Mouse (Mus musculus): ENCODE measurements around the gene Kdelr1.

DNA sequence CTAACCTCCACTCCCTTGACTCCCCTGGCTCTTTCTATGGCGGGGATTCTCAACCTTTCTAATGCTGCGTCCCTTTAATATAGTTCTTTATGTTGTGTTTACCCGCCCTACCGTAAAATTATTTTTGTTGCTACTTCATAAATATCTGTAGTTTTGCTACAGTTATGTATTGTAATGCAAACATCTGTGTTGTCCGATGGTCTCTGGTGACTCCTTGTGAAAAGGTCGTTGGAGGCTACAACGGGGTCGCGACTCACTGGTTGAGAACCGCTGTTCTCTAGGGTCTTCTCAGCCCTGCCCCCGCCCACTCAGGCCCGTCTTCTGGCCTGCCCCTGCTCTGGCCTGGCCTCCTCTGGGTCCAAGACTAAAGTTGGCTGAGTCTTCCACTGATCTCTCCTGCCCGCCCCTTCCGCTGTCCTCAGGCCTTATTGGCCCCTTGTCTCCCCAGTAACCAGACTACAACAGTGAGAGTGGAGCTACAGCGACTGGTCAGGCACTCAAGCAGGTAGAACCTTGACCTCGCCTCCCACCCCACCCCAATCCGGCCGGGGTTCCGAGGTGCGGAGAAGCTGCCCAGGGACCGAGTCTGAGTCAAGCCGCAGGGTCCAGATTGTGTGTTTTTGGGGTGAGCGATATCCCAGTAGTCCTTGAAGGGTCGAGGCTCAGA lies 51.3 kb downstream of the Kdelr1 start, which contains the start of gene Ccdc114:
- no peak for TF ChIP-seq CTCF (IDR thresholded peaks at IDR 0.05; ENCODE audit: low read depth)
- no peak for TF ChIP-seq EP300 (IDR thresholded peaks at IDR 0.05; ENCODE audit: low read depth)

All from heart, postnatal 0 days (tissue).